Mouse (Mus musculus): ENCODE results near the gene Mef2b.
"Not testable (repeated sequence)": the region's sequence is repeated elsewhere in the genome, so short reads cannot be mapped to it uniquely, and the experiment has no call there.

Mef2b gene

GRCm38 (mm10) chr8:70179082-70179481 is 39.6 kb downstream of the Mef2b start:
- DNase-seq (ENCODE audit: low spot score), result no peak

DNA sequence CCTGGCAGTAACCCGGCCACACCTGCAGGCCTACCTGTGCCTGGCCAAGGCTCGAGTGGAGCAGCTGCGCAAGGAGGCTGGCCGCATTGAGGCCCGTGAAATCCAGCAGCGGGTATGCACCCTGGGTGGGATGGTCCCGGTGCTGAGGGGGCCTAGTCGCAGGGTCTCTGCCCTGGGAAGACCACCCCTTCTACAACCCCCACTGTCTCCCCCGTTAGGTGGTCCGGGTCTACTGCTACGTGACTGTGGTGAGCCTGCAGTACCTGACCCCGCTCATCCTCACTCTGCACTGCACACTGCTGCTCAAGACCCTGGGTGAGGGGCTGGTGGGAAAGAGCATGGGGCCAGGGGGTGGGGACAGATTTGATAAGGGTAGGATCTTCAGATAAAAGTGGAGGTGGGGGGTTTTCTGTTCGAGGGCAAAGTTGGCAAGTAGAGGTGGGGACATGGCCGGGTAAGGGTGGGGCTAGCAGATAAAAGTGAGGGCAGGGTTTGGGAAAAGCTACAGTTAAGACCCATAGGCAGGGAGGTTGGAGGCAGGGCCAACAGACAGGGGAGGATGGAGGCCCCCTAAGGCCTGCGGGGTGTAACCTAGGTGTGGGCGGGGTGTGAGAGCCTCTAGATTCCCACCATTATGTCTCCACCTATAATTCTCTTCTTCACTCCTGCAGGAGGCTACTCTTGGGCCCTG is 41.8 kb downstream of the Mef2b start:
- DNase-seq (ENCODE audit: low spot score), result no peak

DNA sequence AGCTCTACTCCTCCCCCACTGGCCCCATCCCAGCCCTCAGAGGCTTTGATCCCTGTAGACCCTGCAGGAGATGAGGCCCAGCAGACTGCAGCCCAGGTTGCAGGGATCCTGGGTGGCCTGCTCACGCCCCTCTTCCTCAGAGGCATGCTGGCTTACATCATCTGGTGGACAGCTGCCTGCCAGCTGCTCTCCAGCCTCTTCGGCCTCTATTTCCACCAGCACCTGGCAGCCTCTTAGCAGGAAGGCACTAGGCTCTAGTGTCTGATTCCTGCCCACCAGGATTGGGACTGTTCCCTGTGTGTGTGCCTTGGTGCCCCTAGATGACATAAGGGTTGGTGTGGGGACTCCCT is 42.4 kb downstream of the Mef2b start:
- no peak for DNase-seq (ENCODE audit: low spot score)

GRCm38 (mm10) chr8:70183194-70183593 is 43.7 kb downstream of the Mef2b start:
- DNase-seq (ENCODE audit: low spot score), result no peak

GRCm38 (mm10) chr8:70188707-70189106 is 49.2 kb downstream of the Mef2b start:
- no peak for DNase-seq (ENCODE audit: low spot score)

- DNase-seq (ENCODE audit: low spot score), result no peak
Observed at GRCm38 (mm10) chr8:70193238-70193637, 53.7 kb downstream of the Mef2b start.

GRCm38 (mm10) chr8:70194191-70194590 is 54.7 kb downstream of the Mef2b start:
- no peak for DNase-seq (ENCODE audit: low spot score)

GRCm38 (mm10) chr8:70195762-70196161 is 56.3 kb downstream of the Mef2b start:
- no peak for DNase-seq (ENCODE audit: low spot score)

GRCm38 (mm10) chr8:70197603-70198002 is 58.1 kb downstream of the Mef2b start:
- DNase-seq (ENCODE audit: low spot score), result no peak

GRCm38 (mm10) chr8:70200098-70200681 is 60.7 kb downstream of the Mef2b start:
- DNase-seq (ENCODE audit: low spot score), result no peak

DNA sequence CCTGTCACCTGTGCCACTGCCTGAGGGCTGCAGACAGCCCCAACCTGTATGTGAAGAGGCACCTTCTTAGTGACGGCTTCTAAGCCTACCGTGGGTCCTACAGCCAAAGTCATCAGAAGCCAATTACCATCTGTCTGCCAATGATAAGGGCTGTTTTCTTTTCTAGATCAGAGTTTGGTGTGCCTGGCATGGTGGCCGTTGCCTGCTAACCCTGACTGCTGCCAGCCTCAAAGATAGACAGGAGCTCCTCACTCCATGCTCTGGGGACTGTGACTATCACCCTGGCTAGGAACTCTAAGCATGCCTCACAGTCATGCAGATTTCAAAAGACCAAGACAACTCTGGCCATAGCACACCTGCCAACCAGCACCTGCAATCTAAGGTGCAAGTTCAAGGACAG is 61.9 kb downstream of the Mef2b start:
- DNase-seq (ENCODE audit: low spot score), result no peak

DNA sequence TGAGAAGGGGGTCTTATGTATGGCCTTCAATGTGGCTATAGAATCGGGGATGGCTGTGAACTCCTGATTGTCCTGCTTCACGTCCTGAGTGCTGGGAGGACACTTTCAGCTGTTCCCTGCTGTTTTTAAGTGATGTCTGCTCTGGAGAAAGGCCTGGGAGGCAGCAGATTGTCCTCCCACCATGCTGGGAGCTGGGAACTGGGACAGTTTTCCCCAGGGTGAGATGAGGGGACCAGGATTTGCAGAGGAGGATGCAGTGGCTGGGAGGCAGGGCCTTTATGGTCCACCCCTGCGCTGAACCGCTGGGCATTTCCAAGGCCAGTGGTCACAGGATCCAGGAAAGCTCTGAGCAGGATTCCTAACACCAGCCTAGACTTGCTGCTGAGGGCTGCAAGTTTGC is 63.6 kb downstream of the Mef2b start:
- DNase-seq (ENCODE audit: low spot score), result no peak

DNA sequence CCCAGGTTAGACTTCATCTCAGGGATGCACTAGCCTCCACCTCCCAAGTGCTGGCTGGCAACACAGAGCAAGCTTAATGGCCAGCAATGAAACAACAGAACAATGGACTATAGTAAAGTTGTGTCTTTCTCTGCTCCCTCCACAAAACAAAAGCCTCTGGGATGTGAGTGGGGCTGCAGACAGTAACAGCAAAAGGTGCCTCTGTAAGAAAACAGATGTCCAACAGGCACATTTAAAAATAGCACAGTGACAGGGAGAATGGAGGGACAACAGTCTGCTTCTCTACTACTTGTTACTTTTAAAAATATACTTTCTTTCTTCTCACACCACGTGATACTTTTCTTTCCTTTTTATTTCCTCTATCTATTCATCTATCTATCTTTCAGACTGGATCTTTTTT is 65.2 kb downstream of the Mef2b start:
- no peak for DNase-seq (ENCODE audit: low spot score)

GRCm38 (mm10) chr8:70208130-70208529 is 68.6 kb downstream of the Mef2b start:
- no peak for DNase-seq (ENCODE audit: low spot score)

DNA sequence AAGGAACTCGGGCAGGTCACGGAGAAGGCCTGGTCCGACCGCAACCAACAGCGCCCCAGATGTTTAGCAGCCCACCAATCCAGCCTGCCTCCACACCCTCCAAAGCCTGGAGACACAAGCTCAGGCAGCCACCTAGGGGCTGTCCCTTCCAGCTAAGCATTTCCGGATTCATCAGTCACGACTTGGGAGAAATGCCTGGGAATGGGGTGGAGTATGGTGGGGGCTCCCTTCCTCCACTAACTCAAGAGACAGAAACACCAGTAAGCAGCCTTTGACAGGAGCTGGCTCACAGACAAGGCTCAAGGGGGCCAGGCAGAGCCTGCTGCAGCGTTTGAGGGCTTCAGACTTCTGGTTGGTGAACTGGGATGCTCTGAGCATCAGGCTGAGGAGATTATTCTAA is 71.0 kb downstream of the Mef2b start:
- no peak for DNase-seq (ENCODE audit: low spot score)

DNA sequence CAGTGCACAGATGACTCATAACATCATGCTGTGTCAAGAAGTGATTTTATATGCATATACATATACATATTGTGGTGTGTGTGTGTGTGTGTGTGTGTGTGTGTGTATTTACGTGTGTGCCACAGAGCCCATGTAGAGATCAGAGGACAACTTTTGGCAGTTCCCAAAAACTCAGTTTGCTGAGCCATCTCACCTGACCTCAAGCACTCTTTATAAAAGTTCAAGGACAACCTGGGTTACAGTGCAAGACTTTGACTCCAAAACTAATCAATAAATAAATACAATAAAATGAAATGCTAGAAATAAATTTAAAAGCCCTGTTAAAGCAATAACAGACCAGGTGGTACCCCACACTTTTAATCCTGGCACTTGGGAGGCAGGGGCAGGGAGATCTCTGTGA is 71.8 kb downstream of the Mef2b start:
- DNase-seq (ENCODE audit: low spot score), result no peak

DNA sequence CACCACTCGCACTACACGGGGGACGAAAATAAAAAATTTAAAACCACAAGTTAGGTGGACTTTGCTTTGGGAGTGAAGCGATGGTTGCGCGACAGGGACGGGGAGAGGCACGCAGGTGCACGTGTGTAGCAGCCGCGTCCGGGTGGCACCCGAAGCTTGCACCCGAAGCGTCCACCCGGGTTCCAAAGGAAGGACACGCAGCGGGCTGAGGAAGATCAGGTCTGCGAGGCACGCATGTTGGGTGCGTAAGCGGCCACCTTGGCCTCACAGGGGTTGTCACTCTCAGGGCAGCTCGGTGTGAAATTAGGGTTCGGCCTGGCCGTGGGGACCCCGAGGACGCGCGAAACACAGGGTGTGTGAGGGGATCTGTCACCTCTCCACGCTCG is 72.2 kb downstream of the Mef2b start:
- DNase-seq (ENCODE audit: low spot score), result peak; percentile 71

- DNase-seq (ENCODE audit: low spot score), result peak; percentile 99
Observed at GRCm38 (mm10) chr8:70212112-70213055, 72.9 kb downstream of the Mef2b start, which contains the start of gene Slc25a42. Gene Slc25a42, minus strand, starts transcription at chr8:70212305.

DNA sequence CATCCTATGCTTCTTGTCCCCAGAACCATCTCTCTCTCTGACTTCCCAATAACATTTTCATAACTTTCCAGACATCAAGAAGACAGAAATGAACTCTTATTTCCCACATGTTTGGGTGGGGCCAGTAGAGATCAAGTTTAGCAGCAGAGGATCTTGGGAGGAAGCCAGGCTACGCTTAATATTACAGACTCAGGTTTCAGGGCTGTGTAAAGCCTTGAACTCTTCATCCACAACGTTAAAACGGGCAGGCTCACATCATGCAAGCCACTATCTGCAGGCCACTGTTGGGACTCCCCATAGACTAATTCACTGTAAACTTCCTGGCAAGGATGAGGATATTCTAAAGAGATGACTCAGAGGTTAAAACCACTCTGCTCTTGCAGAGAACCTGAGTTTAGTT is 74.9 kb downstream of the Mef2b start:
- DNase-seq (ENCODE audit: low spot score), result no peak

DNA sequence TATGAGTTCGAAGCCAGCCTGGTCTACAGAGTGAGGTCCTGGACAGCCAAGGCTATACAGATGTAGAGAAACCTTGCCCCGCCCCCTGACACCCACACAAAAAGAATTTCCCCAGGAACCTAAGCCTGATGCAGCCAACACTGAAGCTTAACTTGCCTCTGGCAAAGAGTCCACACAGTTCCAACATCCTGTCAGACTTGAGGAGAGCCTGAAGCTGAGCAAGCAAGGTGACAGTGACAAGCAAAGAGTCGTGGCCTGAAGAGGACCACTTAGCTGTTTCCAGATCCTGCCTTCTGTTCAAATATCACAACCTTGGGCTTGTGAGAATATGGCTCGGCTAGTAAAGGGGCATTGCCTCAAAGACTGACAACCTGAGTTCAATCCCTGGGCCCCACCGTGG is 75.6 kb downstream of the Mef2b start:
- DNase-seq (ENCODE audit: low spot score), result no peak

- not testable (repeated sequence) for DNase-seq (ENCODE audit: low spot score)
Observed at GRCm38 (mm10) chr8:70216161-70216560, 76.7 kb downstream of the Mef2b start.

DNA sequence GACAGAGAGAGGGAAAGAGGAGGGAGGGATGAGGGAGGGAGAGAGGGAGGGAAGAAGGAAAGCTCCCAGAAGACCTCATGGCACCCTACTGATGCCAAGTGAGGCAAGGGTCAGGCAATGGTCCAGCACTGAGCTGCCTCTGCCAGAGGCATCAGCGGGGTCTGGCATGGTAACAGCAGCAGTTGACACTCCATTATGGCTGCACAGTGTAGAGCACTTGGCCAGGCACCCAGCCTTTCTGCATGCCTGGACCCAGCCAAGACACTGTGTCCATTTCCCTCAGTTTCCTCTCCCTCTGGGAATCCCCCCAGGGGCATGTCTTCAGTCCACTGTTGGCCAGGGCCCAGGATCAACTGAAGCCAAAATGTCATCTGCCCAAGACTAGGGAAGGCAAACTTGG is 77.1 kb downstream of the Mef2b start:
- peak; percentile 47 for DNase-seq (ENCODE audit: low spot score)

Measured in testis, postnatal 14 days (tissue).